Comparison of ENCODE assay signal across 8 mouse cellular contexts in the genomic region with DNA sequence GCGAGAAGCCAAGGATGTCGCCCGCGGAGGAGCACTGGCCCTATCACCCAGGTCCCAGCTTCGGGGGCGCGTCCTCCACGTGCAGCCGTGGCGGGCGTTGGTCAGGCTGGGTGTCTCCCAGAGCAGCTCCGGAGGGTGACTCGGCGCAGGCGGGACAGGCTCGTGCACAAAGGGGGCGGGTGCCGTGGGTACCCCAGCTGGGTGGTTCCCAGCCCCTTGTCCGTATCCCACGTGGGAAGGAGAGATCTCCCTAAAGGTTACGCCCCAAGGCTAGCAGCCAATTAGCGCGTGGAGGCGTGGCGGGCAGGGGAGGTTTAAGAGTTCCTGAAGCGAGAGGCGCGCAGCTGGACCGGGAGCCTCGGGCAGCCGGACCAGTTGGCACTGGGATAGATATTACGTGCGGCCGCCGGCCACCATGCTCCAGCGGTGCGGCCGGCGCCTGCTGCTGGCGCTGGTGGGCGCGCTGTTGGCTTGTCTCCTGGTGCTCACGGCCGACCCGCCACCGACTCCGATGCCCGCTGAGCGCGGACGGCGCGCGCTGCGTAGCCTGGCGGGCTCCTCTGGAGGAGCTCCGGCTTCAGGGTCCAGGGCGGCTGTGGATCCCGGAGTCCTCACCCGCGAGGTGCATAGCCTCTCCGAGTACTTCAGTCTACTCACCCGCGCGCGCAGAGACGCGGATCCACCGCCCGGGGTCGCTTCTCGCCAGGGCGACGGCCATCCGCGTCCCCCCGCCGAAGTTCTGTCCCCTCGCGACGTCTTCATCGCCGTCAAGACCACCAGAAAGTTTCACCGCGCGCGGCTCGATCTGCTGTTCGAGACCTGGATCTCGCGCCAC. TPM values are rescaled to one million over a fixed set of nuclear protein-coding genes. Genes with fewer than 3 reads are reported as not detected.
DNase-seq lines count a peak whose midpoint lies in the region; ATAC-seq and TF ChIP-seq lines count a peak whose summit lies in the region.

Lfng (plus strand) TSS at position 320 of the 835 bp plus-strand sequence.

- peak within 1 kb of the TSS; percentile 51 for H3K9ac ChIP-seq in hindbrain, embryonic 15.5 days

- H3K4me1 ChIP-seq in hindbrain, embryonic 15.5 days (replicated peaks) = peaks cover 52% of the 10 kb centered on the region

- no peaks in the 10 kb centered on the region for H3K9me3 ChIP-seq in hindbrain, embryonic 15.5 days

- peak; percentile 15; the same call in 1 of the 2 replicates for TF ChIP-seq CTCF in left cerebral cortex, adult 2 months (IDR thresholded peaks at IDR 0.05)

- peak; percentile 81 for DNase-seq in T-cell, adult 2 months (ENCODE audit: low spot score)
- DNase-seq in cerebellum, postnatal 25 days = peak; percentile 45 to 65
- peak; percentile 88 for DNase-seq in gastrocnemius, adult 18-20 months (ENCODE audit: low spot score)
- DNase-seq in left cerebral cortex, adult 2 months (ENCODE audit: extremely low spot score in 1 of 2, low spot score in 2 of 2) = peak; percentile 63 to 77
- peak; percentile 68 to 72 for DNase-seq in right cerebral cortex, adult 2 months (ENCODE audit: low spot score in 2 of 2)
- peak; percentile 93 for DNase-seq in urinary bladder, postnatal 14 days (ENCODE audit: low spot score)

- H3K27ac ChIP-seq in hindbrain, embryonic 15.5 days (replicated peaks) = peak within 1 kb of the TSS; percentile 85
- peak within 1 kb of the TSS; percentile 63 for H3K27ac ChIP-seq in left cerebral cortex, adult 2 months

- H3K4me2 ChIP-seq in hindbrain, embryonic 15.5 days = peak within 1 kb of the TSS; percentile 95

- peaks cover 12% of the 10 kb centered on the region; the same call in 1 of the 2 replicates for H3K27me3 ChIP-seq in hindbrain, embryonic 15.5 days

- peak within 1 kb of the TSS; percentile 55 for H3K4me3 ChIP-seq in hindbrain, embryonic 15.5 days
- H3K4me3 ChIP-seq in left cerebral cortex, adult 2 months = peak within 1 kb of the TSS; percentile 45

- H3K36me3 ChIP-seq in hindbrain, embryonic 15.5 days = no peaks in the 10 kb centered on the region

- intact Hi-C loops in left cerebral cortex, adult 2 months (cut with DNase I) = no loop called here

- peak; percentile 35 for ATAC-seq in hindbrain, embryonic 15.5 days (ENCODE audit: low FRiP score, low read depth)
- peak; percentile 67 for ATAC-seq in megakaryocyte, adult 5-6 weeks (ENCODE audit: poor library complexity, severe bottlenecking)

- under 1% methylated on average over 90 of the region's 91 CpGs for WGBS in hindbrain, embryonic 15.5 days

RNA-seq across cellular contexts. Expression of gene Lfng, which starts in this region (rescaled TPM):
- 1 to 10 TPM; 3.3 to 3.5 TPM for total RNA-seq in gastrocnemius, adult 18-20 months (2021)
- 28.4 and 28.8 TPM in 2 replicates for polyA plus RNA-seq in hindbrain, embryonic 15.5 days (2015; fragmentation: Nextera tagmentation; extraction: Ambion mirVana)
- total RNA-seq in left cerebral cortex, adult 2 months (2021) = 10 to 100 TPM; 25.9 to 26.2 TPM
- total RNA-seq in megakaryocyte, adult 5-6 weeks (2015) = 21.3 and 23.2 TPM in 2 replicates
- total RNA-seq in megakaryocyte, adult 5-6 weeks (2017) = 48.0 and 54.2 TPM in 2 replicates

Comparison
In these comparisons a context has a peak if more than half of its experiments do, and no peak if none do; other contexts are left out.
1. Peak in every context shown above with its lines: DNase-seq, ATAC-seq, H3K4me3 ChIP-seq and H3K27ac ChIP-seq.
2. RNA of gene Lfng (total RNA-seq): 21.3 to 54.2 TPM in megakaryocyte, adult 5-6 weeks and 25.9 to 26.2 TPM in left cerebral cortex, adult 2 months; 3.3 to 3.5 TPM in gastrocnemius, adult 18-20 months; every median in the first group is over 4 times any median in the second.